Comparison of ENCODE assay signal across 16 mouse cellular contexts in the genomic region with DNA sequence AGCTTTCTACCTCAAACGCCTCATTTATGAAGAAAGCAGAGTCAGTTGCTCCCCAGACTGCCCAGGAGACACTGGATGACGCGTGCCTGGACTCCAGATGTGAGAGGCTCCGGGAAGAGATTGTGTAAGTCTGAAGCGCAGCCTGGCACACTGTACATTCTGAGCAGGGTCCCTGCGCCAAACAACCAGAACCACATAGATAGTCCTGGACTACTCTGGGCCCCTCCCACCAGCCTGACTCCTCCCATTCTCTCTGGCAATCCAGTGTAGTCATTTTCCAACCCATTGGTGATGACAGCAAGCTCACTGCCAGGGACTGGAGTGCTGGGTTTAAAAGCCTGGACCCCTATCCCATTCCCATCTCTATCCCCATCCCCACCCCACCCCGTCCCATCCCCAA. TPM values are rescaled to one million over a fixed set of nuclear protein-coding genes. Genes with fewer than 3 reads are reported as not detected.
DNase-seq lines count a peak whose midpoint lies in the region; ATAC-seq and TF ChIP-seq lines count a peak whose summit lies in the region.
"Had no signal": no experiment of that assay in that cellular context is flagged by ENCODE, and none has a peak within 500 bp of the region (broad histone marks: within the 10 kb centered on the region; RNA-seq: fewer than 3 reads in every experiment).

No protein-coding gene starts in this region.

- no peak for ATAC-seq in heart, embryonic 13.5 days (ENCODE audit: extremely low read depth, insufficient number of reproducible peaks, low FRiP score, low TSS enrichment)
- ATAC-seq in heart, embryonic 12.5 days (ENCODE audit: insufficient number of reproducible peaks, low FRiP score) = no peak
- ATAC-seq in lung, postnatal 0 days = no peak
- ATAC-seq in megakaryocyte progenitor cell, adult 5-6 weeks (replicated peaks; ENCODE audit: poor library complexity) = peak; percentile 60
- ATAC-seq: CD4-positive, CD25-positive, alpha-beta regulatory T cell, adult 4 months; inflammation-experienced regulatory T-cells, adult 6 months had no signal

- peaks cover 42% of the 10 kb centered on the region for H3K4me1 ChIP-seq in heart, embryonic 13.5 days
- peaks cover 36% of the 10 kb centered on the region for H3K4me1 ChIP-seq in heart, embryonic 12.5 days (replicated peaks)
- H3K4me1 ChIP-seq in lung, postnatal 0 days (ENCODE audit: insufficient read depth, low read depth, low read length) = peaks cover 24% of the 10 kb centered on the region

- peak; percentile 68 for DNase-seq in lung, postnatal 0 days (ENCODE audit: low spot score)
- no peak for DNase-seq in lung, postnatal 14 days
- DNase-seq in fibroblast of lung, adult 2 months (ENCODE audit: low read depth) = peak; percentile 91
- DNase-seq in natural killer cell, adult 2 months (ENCODE audit: low spot score in 2 of 2) = no peak
- no peak for DNase-seq in gastrocnemius, adult 18-20 months (ENCODE audit: low spot score)
- DNase-seq: adrenal gland, postnatal 36 days; kidney, postnatal 10 days had no signal

- 63% methylated on average over 7 of the region's 7 CpGs for WGBS in heart, embryonic 13.5 days
- 73% methylated on average over 7 of the region's 7 CpGs for WGBS in heart, embryonic 12.5 days
- 82% methylated on average over 7 of the region's 7 CpGs for WGBS in lung, postnatal 0 days

- H3K27me3 ChIP-seq in heart, embryonic 13.5 days (replicated peaks) = no peaks in the 10 kb centered on the region
- H3K27me3 ChIP-seq in heart, embryonic 12.5 days (replicated peaks) = no peaks in the 10 kb centered on the region
- H3K27me3 ChIP-seq in lung, postnatal 0 days (replicated peaks; ENCODE audit: insufficient read depth, low read length) = no peaks in the 10 kb centered on the region
- H3K27me3 ChIP-seq: liver, embryonic 15.5 days; midbrain, embryonic 13.5 days; neural tube, embryonic 12.5 days had no signal

- no peaks in the 10 kb centered on the region for H3K9me3 ChIP-seq in heart, embryonic 13.5 days
- no peaks in the 10 kb centered on the region for H3K9me3 ChIP-seq in heart, embryonic 12.5 days (replicated peaks)
- no peaks in the 10 kb centered on the region for H3K9me3 ChIP-seq in lung, postnatal 0 days (ENCODE audit: low read length)
- H3K9me3 ChIP-seq: liver, embryonic 15.5 days; midbrain, embryonic 13.5 days; neural tube, embryonic 12.5 days had no signal

- no peak overlapping the region for H3K4me3 ChIP-seq in heart, embryonic 13.5 days
- no peak overlapping the region for H3K4me3 ChIP-seq in heart, embryonic 12.5 days
- no peak overlapping the region for H3K4me3 ChIP-seq in lung, postnatal 0 days (ENCODE audit: low read depth, low read length)
- H3K4me3 ChIP-seq: erythroblast, embryonic 14.5 days; liver, embryonic 15.5 days; midbrain, embryonic 13.5 days; neural tube, embryonic 12.5 days had no signal

- H3K27ac ChIP-seq in heart, embryonic 13.5 days (replicated peaks) = peak overlapping the region; percentile 75
- H3K27ac ChIP-seq in heart, embryonic 12.5 days (ENCODE audit: poor library complexity, severe bottlenecking) = no peak overlapping the region
- H3K27ac ChIP-seq in lung, postnatal 0 days (ENCODE audit: low read length) = no peak overlapping the region
- H3K27ac ChIP-seq: liver, embryonic 15.5 days; midbrain, embryonic 13.5 days; neural tube, embryonic 12.5 days had no signal

- no peaks in the 10 kb centered on the region for H3K36me3 ChIP-seq in heart, embryonic 13.5 days
- H3K36me3 ChIP-seq in heart, embryonic 12.5 days = no peaks in the 10 kb centered on the region
- no peaks in the 10 kb centered on the region for H3K36me3 ChIP-seq in lung, postnatal 0 days (ENCODE audit: insufficient read depth, low read length)
- H3K36me3 ChIP-seq: liver, embryonic 15.5 days; midbrain, embryonic 13.5 days; neural tube, embryonic 12.5 days had no signal

- no peak overlapping the region for H3K4me2 ChIP-seq in heart, embryonic 13.5 days
- H3K4me2 ChIP-seq in heart, embryonic 12.5 days = no peak overlapping the region
- no peak overlapping the region for H3K4me2 ChIP-seq in lung, postnatal 0 days (replicated peaks; ENCODE audit: low read depth, low read length)
- H3K4me2 ChIP-seq: liver, embryonic 15.5 days; midbrain, embryonic 13.5 days; neural tube, embryonic 12.5 days had no signal

- no peak for TF ChIP-seq CTCF in lung, postnatal 0 days (IDR thresholded peaks at IDR 0.05)

- no peak for TF ChIP-seq EP300 in lung, postnatal 0 days (IDR thresholded peaks at IDR 0.05)

- H3K9ac ChIP-seq in heart, embryonic 13.5 days = no peak overlapping the region
- H3K9ac ChIP-seq in heart, embryonic 12.5 days = no peak overlapping the region
- no peak overlapping the region for H3K9ac ChIP-seq in lung, postnatal 0 days (replicated peaks; ENCODE audit: low read depth)
- H3K9ac ChIP-seq: liver, embryonic 15.5 days; midbrain, embryonic 13.5 days; neural tube, embryonic 12.5 days had no signal

RNA-seq across cellular contexts. Expression of gene Clic4, which starts 24.5 kb away (rescaled TPM):
- 202 and 213 TPM in 2 replicates for polyA plus RNA-seq in heart, embryonic 13.5 days (2015; fragmentation: Nextera tagmentation; extraction: Ambion mirVana)
- polyA plus RNA-seq in heart, embryonic 12.5 days (2016; fragmentation: Nextera tagmentation; extraction: Ambion mirVana) = 291 and 300 TPM in 2 replicates
- polyA plus RNA-seq in lung, postnatal 0 days (2015; fragmentation: Nextera tagmentation; extraction: Ambion mirVana) = 205 and 211 TPM in 2 replicates
- total RNA-seq in megakaryocyte progenitor cell, adult 5-6 weeks (2015) = 28.2 and 34.1 TPM in 2 replicates
- total RNA-seq in megakaryocyte progenitor cell, adult 5-6 weeks (2017) = 29.9 and 35.1 TPM in 2 replicates
- 10 to 100 TPM; 27.6 to 40.4 TPM for total RNA-seq in gastrocnemius, adult 18-20 months (2021)

RNA-seq across cellular contexts. Expression of gene Srrm1, which starts 56.0 kb away (rescaled TPM):
- 141 and 146 TPM in 2 replicates for polyA plus RNA-seq in heart, embryonic 13.5 days (2015; fragmentation: Nextera tagmentation; extraction: Ambion mirVana)
- 170 and 178 TPM in 2 replicates for polyA plus RNA-seq in heart, embryonic 12.5 days (2016; fragmentation: Nextera tagmentation; extraction: Ambion mirVana)
- 108 and 116 TPM in 2 replicates for polyA plus RNA-seq in lung, postnatal 0 days (2015; fragmentation: Nextera tagmentation; extraction: Ambion mirVana)
- 204 and 218 TPM in 2 replicates for total RNA-seq in megakaryocyte progenitor cell, adult 5-6 weeks (2015)
- total RNA-seq in megakaryocyte progenitor cell, adult 5-6 weeks (2017) = 112 and 141 TPM in 2 replicates
- 10 to 100 TPM; 58.3 to 60.1 TPM for total RNA-seq in gastrocnemius, adult 18-20 months (2021)

Comparison
In these comparisons a context has a peak if more than half of its experiments do, and no peak if none do; other contexts are left out.
1. DNase-seq: peak in lung, postnatal 0 days (single experiment) and fibroblast of lung, adult 2 months (single experiment); none in lung, postnatal 14 days (single experiment), natural killer cell, adult 2 months (0 of 2) and gastrocnemius, adult 18-20 months (single experiment).